Mouse (Mus musculus) kidney, embryonic 15.5 days (tissue): Measurements from ENCODE around the gene Spg20. TPM values are rescaled to one million over a fixed set of nuclear protein-coding genes. Genes with fewer than 3 reads are reported as not detected.

Experiments
- ATAC-seq: fragments of 200-750 bp; cut with Nextera tagmentation; replicated peaks from 2 replicates; pipeline ENCODE4 v1.8.0; 2017; ENCODE audit warnings: moderate TSS enrichment; ENCODE audit not compliant: low FRiP score
- H3K27ac ChIP-seq: fragments of 300-500 bp; sonication (generic); 2 replicates; pipeline ENCODE4 v1.5.1; 2015; ENCODE audit warnings: mild to moderate bottlenecking, inconsistent platforms
- H3K27me3 ChIP-seq: fragments of 300-500 bp; sonication (generic); 2 replicates; pipeline ENCODE4 v1.6.1; 2015; ENCODE audit warnings: inconsistent platforms
- H3K36me3 ChIP-seq: fragments of 300-500 bp; sonication (generic); 2 replicates; pipeline ENCODE4 v1.6.1; 2015; ENCODE audit warnings: inconsistent platforms
- H3K4me1 ChIP-seq: fragments of 300-500 bp; sonication (generic); 2 replicates; pipeline ENCODE4 v1.6.1; 2015; ENCODE audit warnings: inconsistent platforms
- H3K4me2 ChIP-seq: fragments of 300-500 bp; sonication (generic); 2 replicates; pipeline ENCODE4 v1.6.1; 2015; ENCODE audit warnings: moderate library complexity, mild to moderate bottlenecking, inconsistent platforms
- H3K4me3 ChIP-seq: fragments of 300-500 bp; sonication (generic); replicated peaks from 2 replicates; pipeline ENCODE4 v1.5.1; 2015; ENCODE audit warnings: mild to moderate bottlenecking, inconsistent platforms
- H3K9ac ChIP-seq: fragments of 300-500 bp; sonication (generic); 2 replicates; pipeline ENCODE4 v1.6.1; 2015; ENCODE audit warnings: mild to moderate bottlenecking, inconsistent platforms
- H3K9me3 ChIP-seq: fragments of 300-500 bp; sonication (generic); replicated peaks from 2 replicates; pipeline ENCODE4 v1.6.1; 2016; ENCODE audit warnings: inconsistent platforms
- WGBS: fragments of 180-500 bp; shearing (Covaris S2); methylation state at CpG from one replicate; pipeline ENCODE4 v1.1.7; 2015; ENCODE audit warnings: mixed read lengths; 5-methylcytosine and 5-hydroxymethylcytosine counted together
- polyA plus RNA-seq: library from polyadenylated mRNA; unstranded; fragments of >200 nt; fragmentation: Nextera tagmentation; extraction: Ambion mirVana; gene quantifications from 2 replicates; pipeline ENCODE4 v1.2.1, GENCODE M21; 2015

Gene Spg20
- polyA plus RNA-seq, 1 experiment from 2014 or later = 48.4 TPM

DNA sequence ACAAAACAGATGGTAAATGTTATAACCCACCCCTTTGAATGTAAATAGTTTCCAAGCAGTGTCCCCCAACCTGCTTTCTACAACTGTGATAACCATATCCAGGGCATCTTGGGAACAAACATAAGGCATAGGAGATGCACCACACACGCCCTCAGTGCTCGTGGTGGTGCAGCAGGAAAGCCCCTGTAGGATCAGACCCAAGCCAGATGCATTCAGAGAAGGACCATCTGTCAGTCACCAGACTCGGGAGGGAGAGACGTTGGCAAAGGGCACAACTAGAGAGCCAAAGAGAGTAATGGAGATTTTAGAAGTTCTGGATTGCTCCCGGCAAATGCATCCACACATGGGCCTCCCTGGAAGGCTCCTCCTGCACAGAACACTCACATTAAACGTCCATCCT, 27.1 kb upstream of the Spg20 start:
- no peak overlapping the region for H3K9ac ChIP-seq
- H3K27me3 ChIP-seq = no peaks in the 10 kb centered on the region
- WGBS = 71% methylated on average over 6 of the region's 6 CpGs
- no peak overlapping the region for H3K27ac ChIP-seq
- ATAC-seq = no peak
- H3K9me3 ChIP-seq = no peaks in the 10 kb centered on the region
- no peak overlapping the region for H3K4me3 ChIP-seq
- H3K36me3 ChIP-seq = no peaks in the 10 kb centered on the region
- H3K4me2 ChIP-seq = no peak overlapping the region
- no peaks in the 10 kb centered on the region for H3K4me1 ChIP-seq

DNA sequence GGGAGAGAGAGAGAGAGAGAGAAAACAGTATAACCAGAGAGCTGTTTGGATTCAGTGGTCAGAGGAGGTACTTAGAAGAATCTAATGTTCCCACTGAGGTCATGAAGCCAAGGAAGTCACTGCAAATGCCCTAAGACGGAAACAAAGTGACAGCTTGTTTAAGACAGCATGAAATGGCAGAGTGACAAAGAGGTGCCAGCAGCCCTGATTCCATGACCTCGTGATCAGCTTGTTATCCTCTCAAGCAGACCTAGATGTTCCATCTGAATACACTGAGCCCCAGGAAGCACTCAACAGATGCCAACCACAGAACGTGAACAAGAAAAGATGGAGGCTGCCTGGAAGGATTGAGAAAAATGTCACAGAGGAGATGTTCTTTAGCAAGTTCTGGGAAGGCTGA, 26.2 kb upstream of the Spg20 start:
- Histone ChIP-seq H3K27me3 (no peaks in the 10 kb centered on the region), H3K9me3 (no peaks in the 10 kb centered on the region), H3K27ac (no peak overlapping the region), H3K4me3 (no peak overlapping the region), H3K4me2 (no peak overlapping the region), H3K4me1 (no peaks in the 10 kb centered on the region), H3K9ac (no peak overlapping the region), H3K36me3 (no peaks in the 10 kb centered on the region)
- ATAC-seq = no peak
- WGBS = 59% methylated on average over 3 of the region's 3 CpGs

DNA sequence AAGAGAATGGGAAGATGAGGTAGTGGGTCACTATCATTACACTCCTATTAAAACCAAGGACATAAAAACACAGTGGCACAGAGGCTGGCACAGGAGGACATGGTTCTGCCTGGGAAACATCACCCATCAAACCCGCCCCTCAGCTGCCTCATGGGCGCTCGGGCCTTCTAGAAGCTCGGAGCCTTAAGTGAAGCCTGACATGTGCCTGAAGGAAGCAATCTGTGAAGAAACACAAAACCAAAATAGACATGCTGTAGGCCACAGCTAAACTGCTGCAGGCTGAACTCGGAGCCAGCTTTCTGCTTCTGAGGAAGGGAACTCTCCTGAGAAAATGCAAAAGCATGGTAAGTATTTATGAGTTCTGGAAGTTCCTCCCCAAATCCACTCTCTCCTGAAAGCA, 25.0 kb upstream of the Spg20 start:
- Histone ChIP-seq H3K27ac (no peak overlapping the region), H3K36me3 (no peaks in the 10 kb centered on the region), H3K9me3 (no peaks in the 10 kb centered on the region), H3K4me1 (no peaks in the 10 kb centered on the region), H3K9ac (no peak overlapping the region), H3K4me3 (no peak overlapping the region), H3K4me2 (no peak overlapping the region), H3K27me3 (no peaks in the 10 kb centered on the region)
- WGBS = 77% methylated on average over 5 of the region's 5 CpGs
- ATAC-seq = no peak

DNA sequence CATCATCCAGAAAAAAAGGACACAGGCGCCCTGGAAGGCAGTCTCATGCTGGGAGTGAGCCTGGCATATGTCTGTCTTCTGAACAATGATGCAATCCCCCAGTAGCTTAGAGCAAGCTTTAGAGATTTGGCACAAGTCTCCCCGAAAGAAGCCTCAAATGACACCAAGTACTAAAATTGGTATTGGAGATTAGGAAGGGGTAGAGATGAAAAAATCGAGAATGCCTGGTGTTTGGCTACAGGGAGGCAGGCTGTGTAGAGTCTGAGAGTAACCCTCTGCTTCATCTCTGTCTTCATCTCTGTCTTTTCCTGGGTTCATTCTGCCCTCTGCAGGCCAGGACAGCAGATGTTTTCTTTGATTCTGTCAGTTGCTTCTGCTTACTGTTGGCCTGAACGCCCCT, 24.5 kb upstream of the Spg20 start:
- 65% methylated on average over 4 of the region's 4 CpGs for WGBS
- H3K27ac ChIP-seq = no peak overlapping the region

DNA sequence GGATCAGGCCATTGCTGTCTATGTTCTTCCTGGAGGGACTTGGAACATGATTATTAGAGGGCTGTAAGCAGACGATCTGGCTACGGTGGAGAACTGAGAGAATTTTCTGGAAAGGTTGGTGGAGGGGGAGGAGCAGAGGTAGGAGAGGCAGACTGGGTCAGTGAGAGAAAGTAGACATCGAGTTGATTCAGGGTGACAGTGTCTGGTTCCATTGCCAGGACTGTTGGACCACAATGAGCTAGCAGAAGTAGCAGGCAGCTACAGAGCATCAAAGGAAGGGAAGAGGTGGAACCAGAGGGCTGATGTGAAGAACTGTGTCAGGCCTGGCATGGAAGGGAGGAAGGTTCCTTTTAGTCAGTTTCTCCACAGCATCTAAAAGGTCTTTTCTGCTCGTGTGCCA, 23.5 kb upstream of the Spg20 start:
- WGBS = 68% methylated on average over 4 of the region's 4 CpGs
- Histone ChIP-seq H3K36me3 (no peaks in the 10 kb centered on the region), H3K27me3 (no peaks in the 10 kb centered on the region), H3K9me3 (no peaks in the 10 kb centered on the region), H3K4me2 (no peak overlapping the region), H3K9ac (no peak overlapping the region), H3K4me1 (no peaks in the 10 kb centered on the region), H3K27ac (no peak overlapping the region), H3K4me3 (no peak overlapping the region)
- ATAC-seq = no peak

More for the DNA sequence above, 24.5 kb upstream of the Spg20 start:
- Histone ChIP-seq H3K4me1 (no peaks in the 10 kb centered on the region), H3K9me3 (no peaks in the 10 kb centered on the region), H3K4me3 (no peak overlapping the region), H3K4me2 (no peak overlapping the region), H3K9ac (no peak overlapping the region), H3K27me3 (no peaks in the 10 kb centered on the region), H3K36me3 (no peaks in the 10 kb centered on the region)
- no peak for ATAC-seq

DNA sequence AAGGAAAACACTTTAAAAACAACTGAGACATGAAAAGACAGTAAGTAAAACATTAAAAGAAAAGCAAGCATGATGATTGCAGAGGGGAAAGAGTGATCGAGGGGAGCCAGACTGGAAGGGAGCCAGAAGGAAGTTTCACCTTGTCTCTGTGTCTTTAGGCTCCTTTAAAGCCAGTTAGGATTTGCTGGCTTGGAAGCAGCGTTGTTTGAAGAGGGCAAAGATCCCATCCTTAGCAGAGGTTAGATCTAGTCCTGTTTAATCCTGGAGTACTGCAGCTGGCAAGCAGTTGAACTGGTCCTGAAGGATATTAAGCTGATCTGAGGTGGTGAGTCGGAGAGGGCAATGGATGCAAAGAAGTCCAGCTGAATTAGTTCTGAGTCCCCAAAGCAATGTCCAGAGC, 23.1 kb upstream of the Spg20 start:
- H3K9me3 ChIP-seq = no peaks in the 10 kb centered on the region
- no peaks in the 10 kb centered on the region for H3K4me1 ChIP-seq
- ATAC-seq = no peak
- no peak overlapping the region for H3K27ac ChIP-seq
- no peak overlapping the region for H3K4me2 ChIP-seq
- no peak overlapping the region for H3K9ac ChIP-seq
- WGBS = 75% methylated on average over 3 of the region's 3 CpGs
- no peak overlapping the region for H3K4me3 ChIP-seq
- H3K36me3 ChIP-seq = no peaks in the 10 kb centered on the region
- no peaks in the 10 kb centered on the region for H3K27me3 ChIP-seq

DNA sequence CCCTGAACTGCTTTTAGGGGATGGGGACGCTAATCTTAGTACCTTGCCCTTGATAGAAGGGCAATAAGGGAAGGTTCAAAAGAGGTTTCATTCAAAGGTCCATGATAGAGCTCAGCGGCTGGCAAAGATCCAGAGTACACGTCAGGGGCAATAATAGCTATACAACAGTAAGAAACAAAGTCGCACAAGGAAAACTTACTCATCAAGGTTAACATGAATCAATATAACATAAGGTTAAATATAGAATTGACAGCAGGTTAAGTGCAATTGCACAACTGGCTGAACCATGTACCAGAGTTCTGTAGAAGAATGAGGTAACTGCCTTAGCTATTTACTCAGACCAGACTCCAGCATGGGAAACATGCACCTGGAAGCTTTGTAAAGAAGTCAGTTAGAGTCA, 22.6 kb upstream of the Spg20 start:
- WGBS = 77% methylated on average over 4 of the region's 4 CpGs
- ATAC-seq = no peak
- Histone ChIP-seq H3K36me3 (no peaks in the 10 kb centered on the region), H3K27ac (no peak overlapping the region), H3K27me3 (no peaks in the 10 kb centered on the region), H3K4me1 (no peaks in the 10 kb centered on the region), H3K9ac (no peak overlapping the region), H3K9me3 (no peaks in the 10 kb centered on the region), H3K4me3 (no peak overlapping the region), H3K4me2 (no peak overlapping the region)

DNA sequence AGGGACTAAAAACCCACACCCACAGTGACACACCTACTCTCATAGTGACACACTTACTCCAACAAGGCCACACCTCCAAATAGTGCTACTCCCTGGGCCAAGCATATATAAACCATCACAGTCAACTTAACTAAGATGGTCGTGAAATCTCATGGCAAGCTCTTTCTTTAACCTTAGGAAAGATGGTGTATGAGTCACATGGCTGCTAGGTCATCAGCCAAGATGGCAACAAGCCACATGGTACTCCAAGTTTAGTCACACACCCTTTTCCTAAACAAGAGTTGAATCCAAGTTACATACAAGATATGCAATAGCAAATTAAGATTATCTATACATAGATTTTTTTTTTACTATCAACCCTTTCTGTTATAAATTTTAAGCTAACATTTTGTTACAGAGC, 18.7 kb upstream of the Spg20 start:
- ATAC-seq = no peak
- Histone ChIP-seq H3K27me3 (no peaks in the 10 kb centered on the region), H3K4me3 (no peak overlapping the region), H3K4me2 (no peak overlapping the region), H3K27ac (no peak overlapping the region), H3K4me1 (peaks cover 6% of the 10 kb centered on the region), H3K9ac (no peak overlapping the region), H3K36me3 (no peaks in the 10 kb centered on the region), H3K9me3 (no peaks in the 10 kb centered on the region)
- 76% methylated on average over 1 of the region's 1 CpGs for WGBS

DNA sequence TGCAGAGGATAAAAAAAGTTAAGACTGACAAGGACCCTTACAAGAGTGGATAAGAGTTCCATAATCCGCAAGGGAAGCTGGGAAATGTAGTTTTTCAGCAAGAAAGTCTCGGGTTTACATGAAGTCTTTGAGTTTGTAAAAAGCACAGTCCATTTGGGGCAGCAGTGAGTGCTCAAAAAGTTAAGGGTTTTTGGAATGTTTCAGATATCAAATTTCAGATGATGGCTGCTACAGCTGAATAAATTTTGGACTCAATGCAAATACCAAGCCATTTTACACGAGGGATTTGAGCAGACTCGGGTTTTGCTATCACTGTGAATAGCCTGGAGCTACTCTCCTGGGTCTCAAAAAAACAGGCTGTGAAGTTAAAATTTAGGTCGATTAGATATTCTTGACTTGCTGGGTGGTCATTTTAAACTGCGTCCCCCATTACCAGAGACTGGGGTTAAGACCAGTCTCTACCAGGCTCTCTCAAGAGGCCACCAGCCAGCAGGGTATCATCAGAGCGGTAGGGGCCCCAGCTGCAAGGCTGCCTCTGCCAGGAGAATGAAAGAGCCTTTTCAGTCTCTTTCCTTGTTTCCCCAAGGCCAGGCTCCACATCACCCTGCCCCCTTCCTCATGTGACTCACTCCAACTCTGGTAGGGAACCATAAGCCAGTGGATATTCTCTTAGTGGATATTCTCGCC, 15.8 kb upstream of the Spg20 start:
- peak overlapping the region; percentile 21; the same call in 1 of the 2 replicates for H3K4me2 ChIP-seq
- peaks cover 6% of the 10 kb centered on the region for H3K4me1 ChIP-seq
- H3K36me3 ChIP-seq = no peaks in the 10 kb centered on the region
- H3K9ac ChIP-seq = no peak overlapping the region
- H3K27me3 ChIP-seq = no peaks in the 10 kb centered on the region
- peak overlapping the region; percentile 79 for H3K27ac ChIP-seq
- no peak overlapping the region for H3K4me3 ChIP-seq
- H3K9me3 ChIP-seq = no peaks in the 10 kb centered on the region
- WGBS = 40% methylated on average over 8 of the region's 8 CpGs
- 0 out of 2 replicates have a peak, but pooled peaks have one; percentile 46 for ATAC-seq

DNA sequence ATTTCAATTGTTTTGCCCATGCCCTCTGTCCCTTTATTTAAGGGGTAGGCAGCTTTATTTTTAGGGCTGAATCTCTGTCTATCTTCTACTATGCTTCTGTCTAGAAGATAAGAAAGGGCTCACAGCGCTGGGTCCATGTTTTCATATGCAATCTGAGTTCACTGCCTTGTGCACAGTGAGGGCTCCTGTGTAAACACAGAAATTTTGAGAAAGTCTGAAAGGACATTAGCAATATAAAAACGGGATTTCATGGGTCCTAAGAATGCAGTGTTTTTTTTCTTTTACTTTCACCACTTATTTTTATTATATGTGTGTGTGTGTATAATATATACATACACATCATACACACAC, 15.3 kb upstream of the Spg20 start:
- no peak for ATAC-seq
- no peaks in the 10 kb centered on the region for H3K9me3 ChIP-seq
- peak overlapping the region; percentile 79 for H3K27ac ChIP-seq
- H3K36me3 ChIP-seq = no peaks in the 10 kb centered on the region
- H3K4me1 ChIP-seq = peaks cover 6% of the 10 kb centered on the region
- 77% methylated on average over 2 of the region's 2 CpGs for WGBS
- peak overlapping the region; percentile 21; the same call in 1 of the 2 replicates for H3K4me2 ChIP-seq
- no peaks in the 10 kb centered on the region for H3K27me3 ChIP-seq
- no peak overlapping the region for H3K4me3 ChIP-seq
- H3K9ac ChIP-seq = no peak overlapping the region

DNA sequence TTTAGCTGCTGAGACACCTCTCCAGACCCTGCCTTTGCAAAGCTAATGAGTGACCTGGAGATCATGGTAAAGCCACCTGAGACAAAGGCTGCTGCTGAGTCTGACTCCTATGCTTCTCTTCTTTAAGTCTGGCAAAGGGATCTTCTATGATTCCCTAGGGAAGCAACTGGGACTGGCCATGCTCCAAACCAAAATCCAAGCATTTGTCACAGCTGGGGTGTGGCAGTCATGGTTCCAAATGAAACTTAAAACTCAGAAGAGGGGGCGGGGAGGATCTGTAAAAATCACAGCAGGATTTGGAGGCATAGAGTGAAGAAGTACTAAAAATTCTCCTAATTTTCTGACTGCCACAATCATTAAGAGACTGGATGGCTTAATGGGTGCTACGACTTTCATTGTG, 14.7 kb upstream of the Spg20 start:
- Histone ChIP-seq H3K9ac (no peak overlapping the region), H3K27ac (no peak overlapping the region), H3K4me1 (peaks cover 6% of the 10 kb centered on the region), H3K36me3 (no peaks in the 10 kb centered on the region), H3K27me3 (no peaks in the 10 kb centered on the region), H3K4me2 (no peak overlapping the region), H3K9me3 (no peaks in the 10 kb centered on the region), H3K4me3 (no peak overlapping the region)
- WGBS = 85% methylated on average over 2 of the region's 2 CpGs
- no peak for ATAC-seq

DNA sequence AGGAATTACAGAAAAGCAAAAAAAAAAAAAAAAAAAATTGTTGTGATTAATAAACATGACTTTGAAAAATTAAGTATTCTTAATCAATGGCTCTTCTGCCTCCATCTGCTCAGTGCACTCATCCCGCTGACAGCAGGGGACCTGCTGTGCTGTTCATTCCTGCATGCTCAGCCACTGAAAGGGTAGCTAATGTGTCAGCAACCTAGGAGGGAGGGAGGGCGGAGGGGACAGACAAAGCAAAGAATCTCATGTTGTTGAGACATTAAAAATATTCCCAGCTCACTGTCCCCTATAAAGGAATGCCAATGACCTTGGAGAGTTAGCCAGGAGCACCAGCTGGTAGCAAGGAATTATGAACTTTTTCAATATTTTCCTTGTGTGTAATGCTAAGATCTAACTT, 13.9 kb upstream of the Spg20 start:
- H3K36me3 ChIP-seq = no peaks in the 10 kb centered on the region
- H3K27ac ChIP-seq = no peak overlapping the region
- WGBS = 81% methylated on average over 2 of the region's 2 CpGs
- no peak overlapping the region for H3K4me3 ChIP-seq
- H3K4me1 ChIP-seq = peaks cover 6% of the 10 kb centered on the region
- H3K27me3 ChIP-seq = no peaks in the 10 kb centered on the region
- no peak overlapping the region for H3K4me2 ChIP-seq
- no peak for ATAC-seq
- H3K9me3 ChIP-seq = no peaks in the 10 kb centered on the region
- no peak overlapping the region for H3K9ac ChIP-seq

DNA sequence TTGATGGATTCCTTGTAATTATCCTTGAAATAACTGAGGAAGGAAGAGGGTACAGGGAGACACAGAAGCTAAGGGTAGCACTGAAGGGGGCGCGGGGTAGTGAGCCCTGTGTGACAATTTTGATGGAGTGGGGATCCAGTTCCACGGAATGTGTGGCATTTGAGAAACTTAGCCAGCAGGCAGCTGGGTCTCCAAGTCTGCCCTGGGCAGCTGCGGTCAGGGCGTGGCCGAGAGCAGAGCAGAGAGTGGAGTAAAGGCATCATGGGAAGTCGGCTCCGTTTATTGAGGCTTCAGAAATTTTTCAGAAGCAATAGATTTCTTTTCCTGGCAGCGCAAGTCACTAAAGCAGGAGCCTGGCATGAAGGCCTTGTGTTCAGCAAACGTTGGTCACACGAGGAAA, 12.9 kb upstream of the Spg20 start:
- Histone ChIP-seq H3K4me3 (no peak overlapping the region), H3K27me3 (no peaks in the 10 kb centered on the region), H3K36me3 (no peaks in the 10 kb centered on the region), H3K9ac (no peak overlapping the region), H3K4me2 (no peak overlapping the region), H3K27ac (no peak overlapping the region), H3K9me3 (no peaks in the 10 kb centered on the region), H3K4me1 (peaks cover 6% of the 10 kb centered on the region)
- WGBS = 76% methylated on average over 11 of the region's 11 CpGs
- no peak for ATAC-seq
